24 mouse cellular contexts compared by ENCODE assay signal in genomic region chr11:100186736-100187135, GRCm38 (mm10). TPM values are rescaled to one million over a fixed set of nuclear protein-coding genes. Genes with fewer than 3 reads are reported as not detected.
"Had no signal": no experiment of that assay in that cellular context is flagged by ENCODE, and none has a peak within 500 bp of the region (broad histone marks: within the 10 kb centered on the region; RNA-seq: fewer than 3 reads in every experiment).

No protein-coding gene starts in this region.

- DNase-seq: gastrocnemius, postnatal 14 days; gastrocnemius, postnatal 36 days; heart, adult 11 months; heart, adult 2 months; kidney, adult 11 months; kidney, adult 2 months; kidney, adult 9 months; kidney, postnatal 14 days; kidney, postnatal 36 days; layer of hippocampus, adult 9-11 months; layer of hippocampus, postnatal 36 days had no signal

RNA-seq across cellular contexts. Expression of gene Krt9, which starts 6.3 kb away (rescaled TPM):
- total RNA-seq: gastrocnemius, adult 18-20 months; gastrocnemius, adult 8-10 months; gastrocnemius, postnatal 14 days; gastrocnemius, postnatal 36 days; heart, adult 2 months; heart, postnatal 25 days; hematopoietic stem cell, adult 5-6 weeks; liver, adult 2 months had no signal

RNA-seq across cellular contexts. Expression of gene Krt14, which starts 20.6 kb away (rescaled TPM):
- total RNA-seq: gastrocnemius, adult 18-20 months; gastrocnemius, adult 8-10 months; gastrocnemius, postnatal 14 days; gastrocnemius, postnatal 36 days; hematopoietic stem cell, adult 5-6 weeks; hindbrain, postnatal 0 days; layer of hippocampus, adult 18-20 months; layer of hippocampus, adult 8-10 months; layer of hippocampus, postnatal 14 days; layer of hippocampus, postnatal 36 days; left cerebral cortex, adult 18-20 months; left cerebral cortex, adult 8-10 months; left cerebral cortex, postnatal 10 days; left cerebral cortex, postnatal 36 days; liver, adult 2 months had no signal

RNA-seq across cellular contexts. Expression of gene Krt19, which starts 38.3 kb away (rescaled TPM):
- total RNA-seq: hematopoietic stem cell, adult 5-6 weeks; layer of hippocampus, adult 18-20 months; left cerebral cortex, adult 18-20 months; left cerebral cortex, adult 8-10 months; left cerebral cortex, postnatal 36 days had no signal

RNA-seq across cellular contexts. Expression of gene Krt15, which starts 51.0 kb away (rescaled TPM):
- total RNA-seq: gastrocnemius, adult 18-20 months; gastrocnemius, adult 8-10 months; gastrocnemius, postnatal 14 days; gastrocnemius, postnatal 36 days; heart, postnatal 25 days; hematopoietic stem cell, adult 5-6 weeks; left cerebral cortex, adult 18-20 months; left cerebral cortex, adult 8-10 months; left cerebral cortex, postnatal 10 days; left cerebral cortex, postnatal 36 days; liver, adult 2 months had no signal
